Mouse (Mus musculus): ENCODE data around the gene Fhad1. TPM values are rescaled to one million over a fixed set of nuclear protein-coding genes. Genes with fewer than 3 reads are reported as not detected.

Gene Fhad1
- total and polyA plus RNA-seq, 2 experiments from 2014 or later: 5.6 to 7.2 TPM

DNA sequence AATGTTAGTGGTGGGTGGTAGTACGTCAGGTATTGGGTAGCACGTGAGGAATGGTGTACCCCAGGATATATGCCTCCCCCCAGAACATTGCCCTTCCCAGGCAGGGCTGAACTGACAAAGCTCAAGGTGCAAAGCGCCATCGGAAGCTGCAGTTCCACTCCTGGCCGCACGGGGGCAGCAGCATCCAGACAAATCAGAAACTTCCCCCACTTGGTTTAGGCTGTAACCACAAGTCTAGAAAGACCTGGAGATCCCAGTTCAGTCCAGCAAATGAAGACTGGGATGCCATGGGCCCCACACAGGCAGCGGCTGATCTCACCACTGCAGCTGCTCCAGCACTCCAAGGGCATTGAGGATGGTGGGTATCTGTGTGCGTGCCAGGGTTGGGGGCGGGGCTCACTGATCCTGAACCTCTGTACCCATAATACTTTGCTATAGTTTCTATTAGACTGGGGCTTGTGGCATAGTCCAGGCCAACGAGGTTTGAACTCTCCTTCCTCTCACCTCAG lies 157.4 kb downstream of the Fhad1 start:
- Histone ChIP-seq H3K4me3 (ENCODE audit: low read depth, low read length) (no peak overlapping the region), H3K36me3 (ENCODE audit: insufficient read depth, low read length) (peaks cover 17% of the 10 kb centered on the region), H3K9me3 (ENCODE audit: low read length) (no peaks in the 10 kb centered on the region), H3K4me1 (ENCODE audit: insufficient read depth, low read length) (no peaks in the 10 kb centered on the region), H3K4me2 (ENCODE audit: low read depth, low read length, poor library complexity, severe bottlenecking) (no peak overlapping the region), H3K27me3 (ENCODE audit: insufficient read depth, low read length) (no peaks in the 10 kb centered on the region), H3K9ac (replicated peaks; ENCODE audit: low read length, poor library complexity, severe bottlenecking) (no peak overlapping the region), H3K27ac (ENCODE audit: low read depth, low read length) (no peak overlapping the region)
- 10% methylated on average over 10 of the region's 10 CpGs for WGBS
- peak; percentile 98 for TF ChIP-seq CTCF (IDR thresholded peaks at IDR 0.05)
- peak; percentile 80 for DNase-seq (ENCODE audit: low spot score)
- ATAC-seq (ENCODE audit: low FRiP score): peak; percentile 77

DNA sequence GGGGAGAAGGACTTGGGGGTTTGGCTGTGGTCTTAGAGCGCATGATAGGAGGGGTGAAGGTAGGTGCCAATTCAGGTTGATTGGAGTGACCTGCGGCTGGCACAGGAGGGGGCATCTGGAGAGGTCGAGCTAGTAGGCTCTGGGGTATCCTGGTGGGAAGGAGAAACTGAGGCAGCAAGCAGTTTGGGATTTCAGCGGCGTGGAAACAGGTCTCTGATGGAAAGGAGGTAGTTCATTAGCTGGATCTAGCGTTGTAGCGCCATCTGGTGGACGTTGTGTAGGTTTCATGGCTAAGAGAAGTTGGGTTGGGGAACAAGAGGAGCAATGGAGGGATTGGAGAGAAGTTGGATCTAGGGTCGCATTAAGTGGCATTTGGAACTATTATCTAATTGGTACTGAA lies 161.4 kb downstream of the Fhad1 start:
- H3K4me2 ChIP-seq (ENCODE audit: low read depth, low read length, poor library complexity, severe bottlenecking): no peak overlapping the region
- H3K9ac ChIP-seq (replicated peaks; ENCODE audit: low read length, poor library complexity, severe bottlenecking): no peak overlapping the region
- no peak overlapping the region for H3K4me3 ChIP-seq (ENCODE audit: low read depth, low read length)
- no peaks in the 10 kb centered on the region for H3K27me3 ChIP-seq (ENCODE audit: insufficient read depth, low read length)
- 72% methylated on average over 9 of the region's 9 CpGs for WGBS
- no peak for ATAC-seq (ENCODE audit: low FRiP score)
- DNase-seq (ENCODE audit: low spot score): peak; percentile 71
- no peaks in the 10 kb centered on the region for H3K9me3 ChIP-seq (ENCODE audit: low read length)
- H3K4me1 ChIP-seq (ENCODE audit: insufficient read depth, low read length): no peaks in the 10 kb centered on the region
- peak; percentile 85 for TF ChIP-seq CTCF (IDR thresholded peaks at IDR 0.05)
- H3K36me3 ChIP-seq (ENCODE audit: insufficient read depth, low read length): no peaks in the 10 kb centered on the region
- H3K27ac ChIP-seq (ENCODE audit: low read depth, low read length): no peak overlapping the region

DNA sequence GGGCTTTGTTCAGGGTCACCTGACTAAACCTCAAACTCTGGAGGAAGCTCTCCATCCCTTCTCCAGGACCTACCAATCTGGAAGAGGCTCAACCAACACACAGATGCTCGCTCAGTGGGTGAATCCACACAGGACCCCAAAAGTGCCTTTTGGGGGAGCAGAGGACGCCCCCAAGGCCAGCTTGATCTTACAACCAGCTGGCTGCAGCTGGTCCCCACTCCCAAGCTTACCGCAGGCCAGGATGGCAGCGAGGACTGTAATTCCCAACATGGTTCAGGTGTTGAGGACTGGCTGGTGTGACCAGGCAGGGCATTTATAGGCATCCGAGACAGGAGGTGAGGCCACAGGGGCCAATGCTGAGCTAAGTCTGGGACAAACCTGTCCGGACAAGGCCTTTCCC lies 168.9 kb downstream of the Fhad1 start, which contains the start of gene Ctrc:
Gene Ctrc (minus strand): TSS at position 361 of the 400 bp plus-strand sequence.
- no peaks in the 10 kb centered on the region for H3K27me3 ChIP-seq (ENCODE audit: insufficient read depth, low read length)
- no peaks in the 10 kb centered on the region for H3K4me1 ChIP-seq (ENCODE audit: insufficient read depth, low read length)
- DNase-seq (ENCODE audit: low spot score) (no peak), ATAC-seq (ENCODE audit: low FRiP score) (no peak)
- 89% methylated on average over 6 of the region's 6 CpGs for WGBS
- H3K4me2 ChIP-seq (ENCODE audit: low read depth, low read length, poor library complexity, severe bottlenecking): no peak within 1 kb of the TSS
- no peaks in the 10 kb centered on the region for H3K9me3 ChIP-seq (ENCODE audit: low read length)
- TF ChIP-seq CTCF (IDR thresholded peaks at IDR 0.05): no peak
- no peak within 1 kb of the TSS for H3K27ac ChIP-seq (ENCODE audit: low read depth, low read length)
- H3K4me3 ChIP-seq (ENCODE audit: low read depth, low read length): no peak within 1 kb of the TSS
- no peaks in the 10 kb centered on the region for H3K36me3 ChIP-seq (ENCODE audit: insufficient read depth, low read length)
- H3K9ac ChIP-seq (replicated peaks; ENCODE audit: low read length, poor library complexity, severe bottlenecking): no peak within 1 kb of the TSS

Other genes with a start within 250 kb of the Fhad1 start
- gene Dnajc16, start 224.2 kb downstream of the Fhad1 start, total RNA-seq (2014; rRNA removed): 18.2 and 20.5 TPM in 2 replicates
- 7.0 and 7.2 TPM in 2 replicates for gene Dnajc16, start 224.2 kb downstream of the Fhad1 start, polyA plus RNA-seq (2015; fragmentation: Nextera tagmentation; extraction: Ambion mirVana)
- gene Casp9, start 221.5 kb downstream of the Fhad1 start, total RNA-seq (2014; rRNA removed): 26.9 and 27.0 TPM in 2 replicates
- gene Casp9, start 221.5 kb downstream of the Fhad1 start, polyA plus RNA-seq (2015; fragmentation: Nextera tagmentation; extraction: Ambion mirVana): 17.6 and 19.7 TPM in 2 replicates
- gene Cela2a, start 188.9 kb downstream of the Fhad1 start, total RNA-seq (2014; rRNA removed): not detected in 2 replicates
- not detected in 2 replicates for gene Cela2a, start 188.9 kb downstream of the Fhad1 start, polyA plus RNA-seq (2015; fragmentation: Nextera tagmentation; extraction: Ambion mirVana)
- not detected in 2 replicates for gene Ctrc, start 168.7 kb downstream of the Fhad1 start, total RNA-seq (2014; rRNA removed)
- gene Ctrc, start 168.7 kb downstream of the Fhad1 start, polyA plus RNA-seq (2015; fragmentation: Nextera tagmentation; extraction: Ambion mirVana): not detected in 2 replicates
- gene Efhd2, start 140.2 kb downstream of the Fhad1 start, total RNA-seq (2014; rRNA removed): 38.8 TPM in 2 replicates
- gene Efhd2, start 140.2 kb downstream of the Fhad1 start, polyA plus RNA-seq (2015; fragmentation: Nextera tagmentation; extraction: Ambion mirVana): 49.0 and 54.8 TPM in 2 replicates
- 5.9 and 7.1 TPM in 2 replicates for gene Tmem51, start 69.2 kb upstream of the Fhad1 start, total RNA-seq (2014; rRNA removed)
- gene Tmem51, start 69.2 kb upstream of the Fhad1 start, polyA plus RNA-seq (2015; fragmentation: Nextera tagmentation; extraction: Ambion mirVana): 7.9 and 9.4 TPM in 2 replicates
- 70.2 and 87.2 TPM in 2 replicates for gene Kazn, start 224.3 kb upstream of the Fhad1 start, total RNA-seq (2014; rRNA removed)
- gene Kazn, start 224.3 kb upstream of the Fhad1 start, polyA plus RNA-seq (2015; fragmentation: Nextera tagmentation; extraction: Ambion mirVana): 23.6 and 25.6 TPM in 2 replicates

Measured in midbrain, postnatal 0 days (tissue).